Mouse (Mus musculus) ovary, adult 18-20 months (tissue): Measurements from ENCODE around the gene Chst15.

Experiments used
- DNase-seq: peaks from one replicate; pipeline ENCODE4 v3.0.0; 2022; ENCODE audit warnings: low spot score, mixed read lengths

Gene Chst15

DNA sequence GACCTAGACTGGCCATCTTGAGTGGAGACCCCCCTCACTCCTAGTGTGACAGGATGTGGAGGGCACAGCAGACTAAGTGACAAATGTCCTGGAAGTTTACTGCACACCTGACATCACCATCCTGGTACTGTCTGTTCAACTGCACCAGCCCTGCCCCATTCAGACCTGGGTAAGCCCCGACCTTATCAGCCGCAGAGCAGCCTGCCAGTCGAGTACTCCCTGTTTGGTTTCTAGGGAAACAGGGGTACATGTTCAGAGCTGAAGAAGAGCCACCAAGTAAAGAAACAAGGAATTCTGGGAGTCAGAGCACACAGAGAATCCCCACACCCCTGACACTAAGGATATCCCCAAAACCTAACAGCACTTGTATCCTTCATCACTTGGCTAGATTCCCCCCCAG lies 55.1 kb downstream of the Chst15 start:
- DNase-seq: no peak

DNA sequence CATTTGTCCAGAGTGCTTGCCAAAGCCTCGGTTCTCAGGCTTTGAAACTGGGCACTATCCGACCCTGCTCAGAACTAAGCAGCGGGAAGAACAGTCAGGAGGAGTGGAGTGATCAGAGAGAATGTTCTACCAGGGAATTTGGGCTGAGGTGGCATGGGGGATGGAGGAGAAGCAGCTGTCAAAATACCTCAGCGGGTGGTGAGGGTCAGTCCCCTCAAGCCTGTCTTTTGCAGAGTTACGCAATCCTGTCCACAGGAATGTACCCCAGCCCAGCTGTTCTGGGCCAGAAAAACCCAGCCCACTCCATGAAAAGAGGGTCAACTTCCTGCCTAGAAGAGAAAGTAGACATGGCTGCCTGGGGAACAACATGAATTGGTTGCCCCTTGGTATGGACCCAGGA lies 56.4 kb downstream of the Chst15 start:
- DNase-seq: no peak

GRCm38 (mm10) chr7:132258817-132259216 lies 58.2 kb downstream of the Chst15 start:
- DNase-seq: peak; percentile 67

- DNase-seq: no peak
Observed at GRCm38 (mm10) chr7:132258216-132258615, 58.8 kb downstream of the Chst15 start.

DNA sequence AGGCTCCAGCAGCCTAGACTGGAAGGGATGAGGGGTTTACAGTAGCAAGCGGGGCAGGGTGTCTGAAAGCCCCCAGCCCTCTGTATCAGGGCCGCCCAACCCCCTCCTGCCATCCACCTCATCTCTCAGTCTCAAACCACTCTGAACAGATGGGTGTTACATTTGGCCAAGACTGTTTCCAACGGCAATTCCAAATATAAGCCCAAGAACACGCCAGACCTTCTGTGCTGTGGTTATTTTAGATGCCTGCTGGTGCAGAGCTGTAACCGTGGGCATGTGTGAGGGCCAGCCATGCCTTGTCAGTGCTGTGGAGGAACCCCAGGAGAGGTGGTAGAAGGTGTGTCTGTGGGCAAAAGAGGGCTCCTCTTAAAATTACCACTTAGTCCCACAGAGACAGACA lies 63.5 kb downstream of the Chst15 start:
- DNase-seq: no peak

DNA sequence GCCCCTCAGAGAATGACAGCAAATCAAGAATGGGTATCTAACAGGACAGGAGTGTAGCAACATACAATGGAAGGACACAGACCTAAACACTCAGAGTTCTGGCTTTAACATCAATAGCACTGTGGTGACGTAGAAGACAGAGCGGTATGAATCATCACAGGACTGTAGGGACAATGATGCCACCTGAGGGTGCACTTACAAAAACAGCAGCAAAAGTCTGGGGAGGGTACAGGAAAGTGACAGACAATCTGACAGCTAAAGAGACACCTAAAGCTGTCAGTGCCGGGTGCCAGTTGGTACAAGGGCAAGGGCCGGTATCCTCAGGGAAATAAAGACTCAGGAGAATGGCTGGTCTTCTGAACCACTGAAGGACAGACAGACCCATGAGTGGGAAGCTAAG lies 64.0 kb downstream of the Chst15 start:
- DNase-seq: no peak

DNA sequence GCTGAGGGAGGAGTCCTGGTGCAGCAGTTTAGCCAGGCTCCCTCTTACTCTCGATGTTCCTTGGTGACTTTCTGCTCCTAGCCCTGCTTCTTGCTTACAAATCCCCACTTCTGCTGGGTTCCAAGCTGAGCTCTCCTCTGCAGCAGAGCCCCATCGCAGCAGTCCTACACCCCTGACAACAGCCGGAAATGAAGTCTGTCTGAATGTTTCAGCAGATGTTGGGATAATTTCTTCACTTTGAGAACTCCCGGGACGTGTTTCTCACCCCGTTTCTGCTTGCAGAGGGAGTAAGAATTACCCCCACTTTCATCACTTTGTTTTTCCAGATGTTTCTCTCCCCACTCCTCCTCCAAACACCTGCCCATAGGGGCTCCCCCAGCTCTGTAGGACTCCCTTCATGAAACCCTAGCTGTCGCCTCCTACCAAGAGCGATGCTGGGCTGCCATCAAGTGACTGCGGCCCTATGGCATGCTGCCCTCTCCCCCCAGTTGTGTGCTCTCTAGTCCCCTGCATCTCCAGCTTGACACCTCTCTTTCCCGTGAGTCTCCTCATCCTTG lies 67.4 kb downstream of the Chst15 start:
- no peak for DNase-seq

- no peak for DNase-seq
Observed at GRCm38 (mm10) chr7:132247567-132247966, 69.5 kb downstream of the Chst15 start.

- DNase-seq: no peak
Observed at GRCm38 (mm10) chr7:132247091-132247490, 69.9 kb downstream of the Chst15 start.

- DNase-seq: no peak
Observed at GRCm38 (mm10) chr7:132245730-132246129, 71.3 kb downstream of the Chst15 start.

- no peak for DNase-seq
Observed at GRCm38 (mm10) chr7:132244637-132245036, 72.4 kb downstream of the Chst15 start.

GRCm38 (mm10) chr7:132243225-132243624 lies 73.8 kb downstream of the Chst15 start:
- no peak for DNase-seq

DNA sequence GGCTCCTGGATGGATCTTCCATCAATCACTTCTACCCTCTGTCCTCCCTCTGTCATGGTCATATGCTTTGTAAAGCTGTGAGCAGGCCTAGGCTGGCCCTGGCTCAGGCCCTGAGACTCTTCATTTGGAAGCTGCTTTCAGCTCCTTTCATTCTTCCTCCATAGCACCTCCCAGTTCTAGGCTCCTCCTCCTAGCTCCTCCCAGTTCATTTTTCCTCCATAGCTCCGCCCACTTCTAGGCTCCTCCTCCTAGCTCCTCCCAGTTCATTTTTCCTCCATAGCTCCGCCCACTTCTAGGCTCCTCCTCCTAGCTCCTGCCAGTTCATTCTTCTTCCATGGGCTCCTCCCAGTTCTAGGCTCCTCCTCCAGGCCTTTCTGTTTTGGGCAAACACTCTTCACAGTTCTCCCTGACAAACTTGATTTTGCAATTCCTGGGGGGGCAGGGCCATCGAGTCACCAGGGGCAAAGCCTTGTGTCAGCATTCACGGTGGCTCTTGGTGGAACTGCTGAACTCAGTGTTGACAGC lies 74.3 kb downstream of the Chst15 start:
- no peak for DNase-seq

DNA sequence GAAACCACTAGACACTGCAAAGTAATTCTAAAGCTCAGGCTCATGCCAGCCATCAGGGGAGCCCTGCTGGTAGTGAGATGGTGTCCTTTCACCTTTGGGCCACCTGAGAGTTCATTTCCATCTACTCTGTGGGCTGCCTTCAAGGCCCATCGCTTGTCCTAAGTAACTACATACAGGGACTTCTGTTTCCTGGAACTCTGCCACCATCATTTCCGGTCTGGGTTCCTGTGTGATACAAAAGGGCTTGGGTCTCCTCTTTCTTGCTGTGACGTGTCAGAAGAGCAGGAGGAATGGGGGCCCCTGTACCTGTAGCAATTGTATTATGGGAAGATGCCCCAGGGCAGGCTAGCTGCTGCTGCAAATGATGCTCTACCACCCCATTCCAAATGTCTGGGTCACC lies 78.1 kb downstream of the Chst15 start:
- DNase-seq: no peak

- no peak for DNase-seq
Observed at GRCm38 (mm10) chr7:132237191-132237590, 79.8 kb downstream of the Chst15 start.

DNA sequence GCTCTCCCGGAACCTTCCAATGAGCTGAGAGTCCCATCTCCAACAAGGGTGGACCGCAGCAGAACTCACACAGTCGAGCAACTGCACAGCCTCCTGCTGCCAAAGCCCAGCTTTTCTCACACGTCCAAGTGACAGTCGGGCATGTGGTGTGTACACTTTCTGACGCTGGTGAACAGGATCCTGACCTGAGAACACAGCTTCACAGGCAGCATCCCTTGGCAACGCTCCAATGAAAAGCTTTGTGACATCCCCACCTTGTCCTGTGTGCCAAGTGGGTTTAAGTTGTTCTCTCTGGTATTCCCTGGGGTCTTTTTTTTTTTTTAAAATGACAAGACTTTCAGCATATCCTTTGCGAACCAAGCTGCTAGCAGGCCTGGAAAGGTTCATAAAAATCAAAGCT lies 80.2 kb downstream of the Chst15 start:
- no peak for DNase-seq

GRCm38 (mm10) chr7:132234250-132234649 lies 82.8 kb downstream of the Chst15 start:
- no peak for DNase-seq

DNA sequence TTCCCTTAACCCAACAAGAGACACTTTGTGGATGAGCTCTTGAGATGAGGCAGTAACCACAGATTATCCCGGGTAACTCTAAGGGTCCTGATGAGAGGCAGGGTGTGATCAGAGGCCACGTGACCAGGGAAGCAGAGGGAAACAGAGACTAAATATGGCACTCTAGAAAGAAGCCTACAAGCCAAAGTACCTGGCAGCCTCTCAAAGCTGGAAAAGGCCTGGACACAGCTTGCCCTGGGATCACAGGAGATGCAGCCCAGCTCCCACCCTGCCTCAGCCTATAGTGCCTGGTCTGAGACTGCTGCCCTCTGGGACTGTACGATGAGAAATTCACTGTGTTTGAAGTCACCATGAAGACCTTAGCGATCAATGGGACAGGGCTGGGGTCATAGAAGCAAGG lies 83.3 kb downstream of the Chst15 start:
- DNase-seq: no peak

GRCm38 (mm10) chr7:132232937-132233336 lies 84.1 kb downstream of the Chst15 start:
- DNase-seq: peak; percentile 13

DNA sequence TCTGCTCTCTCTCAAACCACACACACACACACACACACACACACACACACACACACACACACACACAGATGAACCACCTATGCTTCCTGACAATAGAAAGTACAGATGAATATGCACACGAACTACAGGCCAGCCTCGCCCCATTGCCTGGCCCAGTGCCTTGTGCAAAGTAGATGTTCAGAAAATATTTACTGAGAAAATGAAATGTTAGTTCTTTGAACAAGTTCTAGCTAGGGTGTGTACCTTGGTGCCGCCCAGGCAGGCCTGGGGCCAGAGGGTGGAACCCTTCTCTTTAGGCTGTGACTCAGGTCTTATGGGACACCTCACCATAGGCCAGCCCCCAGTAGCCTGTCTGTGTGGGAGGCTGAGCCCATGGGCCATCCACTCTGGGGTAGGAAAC lies 85.6 kb downstream of the Chst15 start:
- no peak for DNase-seq

DNA sequence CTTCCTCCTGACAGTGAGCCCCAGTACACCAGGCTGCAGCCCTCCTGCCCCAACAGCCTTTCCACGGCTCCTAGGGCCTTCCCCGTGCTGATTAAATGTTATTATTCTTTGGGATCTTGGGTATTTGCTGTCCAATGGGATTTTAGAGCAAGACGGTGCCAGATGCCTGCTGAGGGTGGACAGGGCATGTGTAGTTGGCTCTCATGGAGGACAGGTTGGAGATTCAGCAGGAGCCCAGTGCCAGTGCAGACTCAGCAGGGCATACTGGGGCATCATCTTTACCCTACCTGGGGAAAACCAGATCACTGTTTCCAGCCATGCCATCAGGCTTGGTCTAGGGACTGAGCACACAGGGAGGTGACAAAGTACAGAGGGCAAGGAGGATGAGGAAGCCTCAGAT lies 86.1 kb downstream of the Chst15 start:
- DNase-seq: no peak

DNA sequence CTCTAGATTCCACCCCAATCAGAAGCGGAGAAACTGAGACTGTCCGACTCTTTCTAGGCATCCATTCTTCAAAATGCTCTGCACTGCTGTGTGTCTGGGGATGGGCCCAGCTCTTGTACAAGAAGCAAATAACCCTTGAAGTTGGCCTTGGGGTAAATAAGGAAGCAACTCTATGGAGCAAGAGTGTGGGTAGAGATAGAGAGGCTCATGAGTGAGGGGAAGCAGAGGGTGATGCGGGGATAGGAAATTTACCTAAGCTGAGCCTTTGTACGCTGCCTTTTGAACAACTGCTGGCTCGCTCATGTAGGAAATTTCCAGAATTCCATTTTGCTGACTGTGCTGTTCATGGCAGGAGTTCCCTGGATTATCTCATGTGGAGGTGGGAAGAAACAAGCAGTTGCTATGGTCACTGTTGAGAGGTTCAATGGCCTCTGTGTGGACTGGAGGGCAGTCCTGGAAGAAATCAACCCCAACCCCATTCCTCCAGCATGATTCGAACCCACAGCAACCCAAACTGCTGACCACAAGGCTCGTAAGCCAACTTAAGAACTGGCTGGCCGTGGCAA lies 89.9 kb downstream of the Chst15 start:
- no peak for DNase-seq

DNA sequence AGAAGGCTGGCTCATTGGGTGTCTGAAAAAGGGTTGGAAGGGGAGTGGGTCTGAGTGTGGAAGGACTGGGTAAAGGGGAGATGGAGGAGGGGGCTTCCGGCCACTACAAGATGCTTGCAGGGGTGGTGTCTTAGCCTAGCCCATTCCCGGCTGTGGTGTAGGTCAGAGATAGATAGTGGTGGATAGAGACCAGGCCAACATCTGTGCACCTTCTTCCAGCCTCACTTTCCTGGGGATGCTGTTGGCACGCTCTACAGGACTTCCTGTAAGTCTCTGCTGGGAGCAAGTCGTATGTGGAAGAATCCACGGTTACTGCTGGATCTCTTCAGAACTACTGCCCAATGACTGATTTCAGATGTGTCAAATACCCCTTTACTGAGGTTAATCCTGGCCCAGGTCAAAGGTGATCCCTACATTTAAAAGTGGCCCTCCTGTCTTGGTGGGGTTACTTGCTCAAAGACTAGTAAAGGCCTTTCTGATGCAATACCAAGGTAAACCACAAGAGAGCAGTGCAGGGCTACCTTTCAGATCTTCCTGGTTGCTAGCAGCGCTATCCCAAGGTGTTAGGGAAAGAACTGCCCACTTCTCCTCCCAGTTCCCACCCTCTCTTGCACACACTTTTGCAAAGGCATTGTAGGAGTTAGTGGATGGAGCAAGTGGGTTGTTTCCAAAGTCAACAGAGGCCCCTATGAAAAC lies 90.5 kb downstream of the Chst15 start:
- peak; percentile 47 for DNase-seq
